Mouse (Mus musculus) forebrain, embryonic 16.5 days (tissue): ENCODE measurements at regions not wholly inside any gene's neighbourhood (a gene's known extent, or its start where the extent isn't known, plus 50 kb on each side); places are given as distances from the start of the nearest gene placed in this dataset.
"Not testable (repeated sequence)": the region's sequence is repeated elsewhere in the genome, so short reads cannot be mapped to it uniquely, and the experiment has no call there.

Experiments
- ATAC-seq: fragments of 200-750 bp; cut with Nextera tagmentation; 2 replicates; pipeline ENCODE4 v1.8.0; 2017; ENCODE audit warnings: mild to moderate bottlenecking, moderate library complexity
- H3K27ac ChIP-seq: fragments of 300-500 bp; sonication (generic); 2 replicates; pipeline ENCODE4 v1.5.1; 2014; ENCODE audit warnings: low read length, control low read depth
- H3K27me3 ChIP-seq: fragments of 300-500 bp; sonication (generic); replicated peaks from 2 replicates; pipeline ENCODE4 v1.6.1; 2014; ENCODE audit warnings: low read length; ENCODE audit not compliant: control insufficient read depth, insufficient read depth
- H3K36me3 ChIP-seq: fragments of 300-500 bp; sonication (generic); 2 replicates; pipeline ENCODE4 v1.6.1; 2014; ENCODE audit not compliant: control insufficient read depth, insufficient read depth
- H3K4me1 ChIP-seq: fragments of 300-500 bp; sonication (generic); replicated peaks from 2 replicates; pipeline ENCODE4 v1.6.1; 2014; ENCODE audit warnings: low read length; ENCODE audit not compliant: control insufficient read depth, insufficient read depth
- H3K4me2 ChIP-seq: fragments of 300-500 bp; sonication (generic); 2 replicates; pipeline ENCODE4 v1.6.1; 2014; ENCODE audit warnings: mild to moderate bottlenecking, low read length, control low read depth
- H3K4me3 ChIP-seq: fragments of 300-500 bp; sonication (generic); replicated peaks from 2 replicates; pipeline ENCODE4 v1.5.1; 2014; ENCODE audit warnings: mild to moderate bottlenecking, low read length, control low read depth
- H3K9ac ChIP-seq: fragments of 300-500 bp; sonication (generic); replicated peaks from 2 replicates; pipeline ENCODE4 v1.6.1; 2014; ENCODE audit warnings: low read depth, low read length, control low read depth
- H3K9me3 ChIP-seq: fragments of 300-500 bp; sonication (generic); 2 replicates; pipeline ENCODE4 v1.6.1; 2016; ENCODE audit warnings: low read length; ENCODE audit not compliant: control insufficient read depth
- WGBS: fragments of 180-500 bp; shearing (Covaris S2); extraction: QIAGEN DNeasy Blood & Tissue Kit; methylation state at CpG from one replicate; pipeline ENCODE4 v1.1.7; 2014; 5-methylcytosine and 5-hydroxymethylcytosine counted together

GRCm38 (mm10) chr8:83837637-83838378, 62.1 kb upstream of the Adgrl1 start:
- H3K36me3 ChIP-seq: no peaks in the 10 kb centered on the region

GRCm38 (mm10) chr8:83829851-83830250, 70.1 kb upstream of the Adgrl1 start:
- 81% methylated on average over 2 of the region's 2 CpGs for WGBS
- no peak overlapping the region for H3K4me2 ChIP-seq
- no peaks in the 10 kb centered on the region for H3K36me3 ChIP-seq
- H3K27ac ChIP-seq: no peak overlapping the region
- H3K4me3 ChIP-seq: no peak overlapping the region
- no peaks in the 10 kb centered on the region for H3K4me1 ChIP-seq
- no peak for ATAC-seq
- no peak overlapping the region for H3K9ac ChIP-seq
- H3K9me3 ChIP-seq: peaks cover 5% of the 10 kb centered on the region; the same call in 1 of the 2 replicates
- H3K27me3 ChIP-seq: no peaks in the 10 kb centered on the region

More at GRCm38 (mm10) chr8:83837637-83838378, 62.1 kb upstream of the Adgrl1 start:
- Histone ChIP-seq H3K27ac (no peak overlapping the region), H3K27me3 (no peaks in the 10 kb centered on the region), H3K9ac (no peak overlapping the region), H3K9me3 (no peaks in the 10 kb centered on the region), H3K4me2 (no peak overlapping the region), H3K4me1 (no peaks in the 10 kb centered on the region), H3K4me3 (no peak overlapping the region)
- no peak for ATAC-seq
- WGBS: 41% methylated on average over 9 of the region's 9 CpGs

DNA sequence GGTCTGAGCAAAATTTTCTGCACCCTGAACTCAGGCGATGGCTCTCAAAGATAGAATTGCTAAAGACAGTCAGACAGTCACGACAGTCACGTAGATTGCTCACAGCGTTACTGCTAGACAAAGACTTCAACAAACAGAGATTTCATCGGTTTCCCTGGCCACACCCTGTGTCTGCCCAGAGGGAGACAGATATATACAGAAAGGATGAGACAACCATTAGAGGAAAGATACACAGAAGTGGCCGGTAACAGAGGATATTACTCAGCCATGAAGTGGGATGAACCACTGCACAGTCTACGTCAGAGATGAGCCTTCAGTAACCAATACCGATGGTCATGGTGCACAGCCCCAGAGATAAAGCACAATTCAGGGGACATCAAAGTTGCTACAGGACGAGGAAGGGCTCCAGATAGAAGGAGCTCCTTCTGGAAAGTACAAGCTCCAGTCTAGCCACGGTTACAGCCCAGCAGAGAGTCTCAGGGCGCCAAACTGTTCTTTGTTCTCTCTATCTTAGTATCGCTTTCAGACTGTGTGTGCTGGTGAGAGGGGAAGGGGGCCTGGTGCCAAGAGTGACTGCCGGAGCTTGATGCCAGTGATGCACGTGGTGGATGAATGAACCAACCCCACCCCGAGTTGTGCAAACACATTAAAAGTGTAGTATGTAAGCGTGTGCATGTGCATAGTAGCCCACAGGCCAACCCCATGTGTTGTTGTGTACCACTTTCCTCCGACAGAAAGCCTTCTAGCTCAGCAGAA, 74.8 kb upstream of the Adgrl1 start:
- Histone ChIP-seq H3K4me3 (no peak overlapping the region), H3K27me3 (no peaks in the 10 kb centered on the region), H3K4me1 (no peaks in the 10 kb centered on the region), H3K9ac (no peak overlapping the region), H3K27ac (no peak overlapping the region), H3K36me3 (no peaks in the 10 kb centered on the region), H3K9me3 (peaks cover 5% of the 10 kb centered on the region; the same call in 1 of the 2 replicates), H3K4me2 (no peak overlapping the region)
- 81% methylated on average over 17 of the region's 17 CpGs for WGBS
- ATAC-seq: no peak

DNA sequence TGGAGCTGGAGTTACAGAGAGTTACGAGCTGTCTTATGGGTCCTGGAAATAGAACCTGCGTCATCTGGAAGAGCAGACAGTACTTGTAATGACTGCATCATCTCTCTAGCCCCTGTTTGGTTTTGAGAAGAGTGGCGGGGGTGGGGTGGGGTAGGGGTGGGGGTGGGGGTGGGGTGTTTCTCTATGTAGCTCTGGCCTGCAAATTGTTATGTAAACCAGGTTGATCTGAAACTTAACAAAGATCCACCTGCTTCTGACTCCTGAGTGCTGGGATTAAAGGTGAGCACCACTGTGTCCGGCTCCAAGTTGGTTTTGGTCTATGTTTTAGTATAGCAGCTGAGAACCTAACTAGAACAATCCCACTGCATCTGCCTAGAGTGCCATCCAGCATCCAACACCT, 78.0 kb upstream of the Adgre5 start:
- 83% methylated on average over 4 of the region's 4 CpGs for WGBS
- ATAC-seq: no peak

GRCm38 (mm10) chr8:83810651-83811050, 69.5 kb upstream of the Adgre5 start:
- no peaks in the 10 kb centered on the region for H3K27me3 ChIP-seq
- no peaks in the 10 kb centered on the region for H3K9me3 ChIP-seq
- H3K36me3 ChIP-seq: no peaks in the 10 kb centered on the region
- H3K4me2 ChIP-seq: no peak overlapping the region
- no peak for ATAC-seq
- H3K4me1 ChIP-seq: no peaks in the 10 kb centered on the region
- H3K4me3 ChIP-seq: no peak overlapping the region
- 83% methylated on average over 2 of the region's 2 CpGs for WGBS
- no peak overlapping the region for H3K27ac ChIP-seq
- H3K9ac ChIP-seq: no peak overlapping the region

More for the DNA sequence above, 78.0 kb upstream of the Adgre5 start:
- Histone ChIP-seq H3K9me3 (no peaks in the 10 kb centered on the region), H3K4me1 (no peaks in the 10 kb centered on the region), H3K4me3 (no peak overlapping the region), H3K4me2 (no peak overlapping the region), H3K27ac (no peak overlapping the region), H3K36me3 (no peaks in the 10 kb centered on the region), H3K27me3 (no peaks in the 10 kb centered on the region), H3K9ac (no peak overlapping the region)

GRCm38 (mm10) chr8:83805612-83806011, 64.5 kb upstream of the Adgre5 start:
- ATAC-seq: no peak
- H3K9ac ChIP-seq: no peak overlapping the region
- H3K4me2 ChIP-seq: no peak overlapping the region
- no peaks in the 10 kb centered on the region for H3K27me3 ChIP-seq
- H3K4me3 ChIP-seq: no peak overlapping the region
- H3K9me3 ChIP-seq: no peaks in the 10 kb centered on the region
- H3K27ac ChIP-seq: no peak overlapping the region
- no peaks in the 10 kb centered on the region for H3K4me1 ChIP-seq
- H3K36me3 ChIP-seq: no peaks in the 10 kb centered on the region
- 70% methylated on average over 6 of the region's 6 CpGs for WGBS

DNA sequence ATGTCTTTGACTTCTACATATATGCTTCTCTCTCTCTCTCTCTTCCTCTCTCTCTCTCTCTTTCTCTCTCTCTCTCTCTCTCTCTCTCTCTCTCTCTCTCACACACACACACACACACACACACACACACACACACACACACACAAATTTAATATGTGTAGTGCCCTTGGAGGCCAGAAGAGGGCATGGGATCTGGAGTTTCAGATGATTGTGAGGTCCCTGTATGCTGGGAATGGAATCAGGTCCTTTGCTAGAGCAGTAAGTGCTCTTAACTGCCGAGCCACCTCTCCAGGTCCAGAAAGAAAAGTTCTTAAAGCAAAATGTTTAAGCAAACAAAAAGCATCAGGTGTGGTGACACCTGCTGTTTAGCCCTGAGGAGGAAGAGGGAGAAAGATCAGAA, 62.2 kb upstream of the Adgre5 start:
- 46% methylated on average over 1 of the region's 1 CpGs for WGBS
- H3K4me1 ChIP-seq, ATAC-seq, H3K27ac ChIP-seq, H3K9ac ChIP-seq, H3K4me3 ChIP-seq, H3K4me2 ChIP-seq, H3K9me3 ChIP-seq, H3K36me3 ChIP-seq, H3K27me3 ChIP-seq: not testable (repeated sequence)

GRCm38 (mm10) chr8:83802506-83802905, 61.4 kb upstream of the Adgre5 start:
- no peak for ATAC-seq
- Histone ChIP-seq H3K9me3 (no peaks in the 10 kb centered on the region), H3K27me3 (no peaks in the 10 kb centered on the region)

DNA sequence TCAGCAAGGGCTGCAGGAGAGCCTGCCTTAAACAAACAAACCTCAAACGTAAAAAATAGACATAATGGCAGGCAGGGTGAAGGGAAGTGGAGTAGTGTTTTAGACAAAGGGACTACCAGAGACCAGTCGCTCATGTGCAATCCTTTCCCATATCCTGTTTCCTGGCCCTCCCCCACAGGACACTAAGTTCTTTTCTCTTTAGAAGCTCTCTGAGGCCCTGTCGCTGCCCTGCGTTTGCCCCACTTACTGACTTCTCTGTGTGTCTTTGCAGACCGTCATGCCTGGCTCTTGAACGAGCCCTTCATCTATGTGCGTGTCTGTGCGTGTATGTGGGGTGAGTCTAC, 58.5 kb upstream of the Adgre5 start:
- Histone ChIP-seq H3K4me3 (no peak overlapping the region), H3K4me2 (no peak overlapping the region), H3K27me3 (no peaks in the 10 kb centered on the region), H3K4me1 (no peaks in the 10 kb centered on the region), H3K36me3 (no peaks in the 10 kb centered on the region), H3K9ac (no peak overlapping the region), H3K9me3 (no peaks in the 10 kb centered on the region), H3K27ac (no peak overlapping the region)
- 82% methylated on average over 8 of the region's 8 CpGs for WGBS
- ATAC-seq: no peak

More at GRCm38 (mm10) chr8:83802506-83802905, 61.4 kb upstream of the Adgre5 start:
- Histone ChIP-seq H3K36me3 (no peaks in the 10 kb centered on the region), H3K9ac (no peak overlapping the region), H3K4me1 (no peaks in the 10 kb centered on the region), H3K4me2 (no peak overlapping the region), H3K4me3 (no peak overlapping the region), H3K27ac (no peak overlapping the region)
- WGBS: 43% methylated on average over 3 of the region's 3 CpGs
